Mouse (Mus musculus): ENCODE measurements around the gene Qtrt1. TPM values are rescaled to one million over a fixed set of nuclear protein-coding genes. Genes with fewer than 3 reads are reported as not detected.

Qtrt1 gene
- polyA plus RNA-seq, 1 experiment from 2014 or later = 60.3 TPM

- Histone ChIP-seq H3K4me2 (ENCODE audit: low read depth, low read length) (no peak overlapping the region), H3K36me3 (ENCODE audit: control insufficient read depth, insufficient read depth, low read length) (no peaks in the 10 kb centered on the region; the same call in 1 of the 2 replicates), H3K9ac (ENCODE audit: low read depth, low read length) (no peak overlapping the region), H3K27me3 (replicated peaks; ENCODE audit: control insufficient read depth, insufficient read depth, low read length) (no peaks in the 10 kb centered on the region), H3K4me3 (ENCODE audit: low read length) (no peak overlapping the region), H3K9me3 (ENCODE audit: control insufficient read depth, low read length) (no peaks in the 10 kb centered on the region), H3K4me1 (ENCODE audit: control insufficient read depth, insufficient read depth, low read length) (peaks cover 7% of the 10 kb centered on the region), H3K27ac (ENCODE audit: low read length) (no peak overlapping the region)
- no peak for ATAC-seq
These were observed 30.8 kb upstream of the Qtrt1 start for GRCm38 (mm10) chr9:21380868-21381267.

- Histone ChIP-seq H3K9ac (ENCODE audit: low read depth, low read length) (no peak overlapping the region), H3K4me1 (ENCODE audit: control insufficient read depth, insufficient read depth, low read length) (peaks cover 4% of the 10 kb centered on the region), H3K9me3 (ENCODE audit: control insufficient read depth, low read length) (no peaks in the 10 kb centered on the region), H3K4me3 (ENCODE audit: low read length) (no peak overlapping the region), H3K4me2 (ENCODE audit: low read depth, low read length) (no peak overlapping the region), H3K27me3 (replicated peaks; ENCODE audit: control insufficient read depth, insufficient read depth, low read length) (no peaks in the 10 kb centered on the region), H3K27ac (ENCODE audit: low read length) (no peak overlapping the region), H3K36me3 (ENCODE audit: control insufficient read depth, insufficient read depth, low read length) (peaks cover 4% of the 10 kb centered on the region; the same call in 1 of the 2 replicates)
- no peak for ATAC-seq
These were observed 27.7 kb upstream of the Qtrt1 start for GRCm38 (mm10) chr9:21383966-21384365.

- WGBS = 88% methylated on average over 10 of the region's 10 CpGs
- Histone ChIP-seq H3K36me3 (ENCODE audit: control insufficient read depth, insufficient read depth, low read length) (peaks cover 43% of the 10 kb centered on the region), H3K4me1 (ENCODE audit: control insufficient read depth, insufficient read depth, low read length) (no peaks in the 10 kb centered on the region), H3K4me3 (ENCODE audit: low read length) (no peak overlapping the region), H3K4me2 (ENCODE audit: low read depth, low read length) (no peak overlapping the region), H3K27ac (ENCODE audit: low read length) (no peak overlapping the region), H3K27me3 (replicated peaks; ENCODE audit: control insufficient read depth, insufficient read depth, low read length) (no peaks in the 10 kb centered on the region), H3K9ac (ENCODE audit: low read depth, low read length) (no peak overlapping the region), H3K9me3 (ENCODE audit: control insufficient read depth, low read length) (no peaks in the 10 kb centered on the region)
- no peak for ATAC-seq
These were observed 18.9 kb upstream of the Qtrt1 start for GRCm38 (mm10) chr9:21392646-21393175.

- ATAC-seq = no peak
- WGBS = 92% methylated on average over 3 of the region's 3 CpGs
- Histone ChIP-seq H3K27me3 (replicated peaks; ENCODE audit: control insufficient read depth, insufficient read depth, low read length) (no peaks in the 10 kb centered on the region), H3K27ac (ENCODE audit: low read length) (no peak overlapping the region), H3K4me3 (ENCODE audit: low read length) (no peak overlapping the region), H3K9me3 (ENCODE audit: control insufficient read depth, low read length) (no peaks in the 10 kb centered on the region), H3K4me1 (ENCODE audit: control insufficient read depth, insufficient read depth, low read length) (no peaks in the 10 kb centered on the region), H3K4me2 (ENCODE audit: low read depth, low read length) (no peak overlapping the region), H3K9ac (ENCODE audit: low read depth, low read length) (no peak overlapping the region), H3K36me3 (ENCODE audit: control insufficient read depth, insufficient read depth, low read length) (peaks cover 45% of the 10 kb centered on the region)
These were observed 15.9 kb upstream of the Qtrt1 start for GRCm38 (mm10) chr9:21395692-21396091.

- Histone ChIP-seq H3K36me3 (ENCODE audit: control insufficient read depth, insufficient read depth, low read length) (peaks cover 45% of the 10 kb centered on the region), H3K9ac (ENCODE audit: low read depth, low read length) (no peak overlapping the region), H3K4me2 (ENCODE audit: low read depth, low read length) (no peak overlapping the region), H3K27ac (ENCODE audit: low read length) (no peak overlapping the region), H3K9me3 (ENCODE audit: control insufficient read depth, low read length) (no peaks in the 10 kb centered on the region), H3K4me3 (ENCODE audit: low read length) (no peak overlapping the region), H3K27me3 (replicated peaks; ENCODE audit: control insufficient read depth, insufficient read depth, low read length) (no peaks in the 10 kb centered on the region), H3K4me1 (ENCODE audit: control insufficient read depth, insufficient read depth, low read length) (no peaks in the 10 kb centered on the region)
- WGBS = 95% methylated on average over 3 of the region's 3 CpGs
- ATAC-seq = no peak
These were observed 14.5 kb upstream of the Qtrt1 start for GRCm38 (mm10) chr9:21397170-21397569.

- no peak overlapping the region for H3K27ac ChIP-seq (ENCODE audit: low read length)
- no peaks in the 10 kb centered on the region for H3K27me3 ChIP-seq (replicated peaks; ENCODE audit: control insufficient read depth, insufficient read depth, low read length)
- peaks cover 23% of the 10 kb centered on the region for H3K36me3 ChIP-seq (ENCODE audit: control insufficient read depth, insufficient read depth, low read length)
- H3K9me3 ChIP-seq (ENCODE audit: control insufficient read depth, low read length) = no peaks in the 10 kb centered on the region
- H3K4me1 ChIP-seq (ENCODE audit: control insufficient read depth, insufficient read depth, low read length) = no peaks in the 10 kb centered on the region
- no peak overlapping the region for H3K4me3 ChIP-seq (ENCODE audit: low read length)
- no peak overlapping the region for H3K9ac ChIP-seq (ENCODE audit: low read depth, low read length)
- 89% methylated on average over 9 of the region's 9 CpGs for WGBS
- ATAC-seq = no peak
- H3K4me2 ChIP-seq (ENCODE audit: low read depth, low read length) = no peak overlapping the region
These were observed 10.6 kb upstream of the Qtrt1 start for GRCm38 (mm10) chr9:21401042-21401441.

- 84% methylated on average over 11 of the region's 11 CpGs for WGBS
- no peak overlapping the region for H3K9ac ChIP-seq (ENCODE audit: low read depth, low read length)
- no peaks in the 10 kb centered on the region for H3K4me1 ChIP-seq (ENCODE audit: control insufficient read depth, insufficient read depth, low read length)
- H3K4me3 ChIP-seq (ENCODE audit: low read length) = no peak overlapping the region
- H3K36me3 ChIP-seq (ENCODE audit: control insufficient read depth, insufficient read depth, low read length) = peaks cover 17% of the 10 kb centered on the region; the same call in 1 of the 2 replicates
- H3K27ac ChIP-seq (ENCODE audit: low read length) = no peak overlapping the region
- no peaks in the 10 kb centered on the region for H3K9me3 ChIP-seq (ENCODE audit: control insufficient read depth, low read length)
- no peak for ATAC-seq
- no peaks in the 10 kb centered on the region for H3K27me3 ChIP-seq (replicated peaks; ENCODE audit: control insufficient read depth, insufficient read depth, low read length)
- no peak overlapping the region for H3K4me2 ChIP-seq (ENCODE audit: low read depth, low read length)
These were observed 8.8 kb upstream of the Qtrt1 start for GRCm38 (mm10) chr9:21402764-21403253.

GRCm38 (mm10) chr9:21403745-21404144 lies 7.9 kb upstream of the Qtrt1 start:
- H3K9ac ChIP-seq (ENCODE audit: low read depth, low read length) = no peak overlapping the region
- no peak overlapping the region for H3K4me3 ChIP-seq (ENCODE audit: low read length)
- peaks cover 17% of the 10 kb centered on the region; the same call in 1 of the 2 replicates for H3K36me3 ChIP-seq (ENCODE audit: control insufficient read depth, insufficient read depth, low read length)
- H3K27me3 ChIP-seq (replicated peaks; ENCODE audit: control insufficient read depth, insufficient read depth, low read length) = no peaks in the 10 kb centered on the region
- no peak overlapping the region for H3K27ac ChIP-seq (ENCODE audit: low read length)
- 94% methylated on average over 5 of the region's 5 CpGs for WGBS
- no peak overlapping the region for H3K4me2 ChIP-seq (ENCODE audit: low read depth, low read length)
- ATAC-seq = no peak
- no peaks in the 10 kb centered on the region for H3K9me3 ChIP-seq (ENCODE audit: control insufficient read depth, low read length)
- no peaks in the 10 kb centered on the region for H3K4me1 ChIP-seq (ENCODE audit: control insufficient read depth, insufficient read depth, low read length)

GRCm38 (mm10) chr9:21405525-21405924 lies 6.1 kb upstream of the Qtrt1 start:
- no peaks in the 10 kb centered on the region for H3K9me3 ChIP-seq (ENCODE audit: control insufficient read depth, low read length)
- H3K9ac ChIP-seq (ENCODE audit: low read depth, low read length) = no peak overlapping the region
- ATAC-seq = no peak
- H3K4me2 ChIP-seq (ENCODE audit: low read depth, low read length) = no peak overlapping the region
- WGBS = 72% methylated on average over 4 of the region's 4 CpGs
- H3K27ac ChIP-seq (ENCODE audit: low read length) = no peak overlapping the region
- no peaks in the 10 kb centered on the region for H3K27me3 ChIP-seq (replicated peaks; ENCODE audit: control insufficient read depth, insufficient read depth, low read length)
- peaks cover 6% of the 10 kb centered on the region; the same call in 1 of the 2 replicates for H3K36me3 ChIP-seq (ENCODE audit: control insufficient read depth, insufficient read depth, low read length)
- no peaks in the 10 kb centered on the region for H3K4me1 ChIP-seq (ENCODE audit: control insufficient read depth, insufficient read depth, low read length)
- no peak overlapping the region for H3K4me3 ChIP-seq (ENCODE audit: low read length)

GRCm38 (mm10) chr9:21407951-21408350 lies 3.7 kb upstream of the Qtrt1 start:
- no peak overlapping the region for H3K4me2 ChIP-seq (ENCODE audit: low read depth, low read length)
- no peak overlapping the region for H3K9ac ChIP-seq (ENCODE audit: low read depth, low read length)
- 11% methylated on average over 4 of the region's 4 CpGs for whole genome bisulfite sequencing
- peaks cover 5% of the 10 kb centered on the region for H3K4me1 ChIP-seq (ENCODE audit: control insufficient read depth, insufficient read depth, low read length)
- ATAC-seq = peak; percentile 18; the same call in 1 of the 2 replicates
- H3K36me3 ChIP-seq (ENCODE audit: control insufficient read depth, insufficient read depth, low read length) = peaks cover 6% of the 10 kb centered on the region; the same call in 1 of the 2 replicates
- no peaks in the 10 kb centered on the region for H3K9me3 ChIP-seq (ENCODE audit: control insufficient read depth, low read length)
- no peak overlapping the region for H3K4me3 ChIP-seq (ENCODE audit: low read length)
- no peaks in the 10 kb centered on the region for H3K27me3 ChIP-seq (replicated peaks; ENCODE audit: control insufficient read depth, insufficient read depth, low read length)
- H3K27ac ChIP-seq (ENCODE audit: low read length) = no peak overlapping the region

All from intestine, embryonic 16.5 days (tissue).